Mouse (Mus musculus) stomach, embryonic 14.5 days (tissue): ENCODE measurements at regions not wholly inside any gene's neighbourhood (a gene's known extent, or its start where the extent isn't known, plus 50 kb on each side); places are given as distances from the start of the nearest gene placed in this dataset.

Experiments used
- ATAC-seq: fragments of 200-750 bp; cut with Nextera tagmentation; 2 replicates; pipeline ENCODE4 v1.8.0; 2017; ENCODE audit warnings: low read depth, moderate TSS enrichment; ENCODE audit not compliant: insufficient number of reproducible peaks, insufficient read depth, low FRiP score
- H3K27ac ChIP-seq: fragments of 300-500 bp; sonication (generic); 2 replicates; pipeline ENCODE4 v1.5.1; 2014; ENCODE audit warnings: mild to moderate bottlenecking, low read length, moderate library complexity, mixed read lengths
- H3K27me3 ChIP-seq: fragments of 300-500 bp; sonication (generic); 2 replicates; pipeline ENCODE4 v1.6.1; 2014; ENCODE audit warnings: low read length, control low read depth, mixed read lengths; ENCODE audit not compliant: control insufficient read depth, insufficient read depth
- H3K36me3 ChIP-seq: fragments of 300-500 bp; sonication (generic); 2 replicates; pipeline ENCODE4 v1.6.1; 2014; ENCODE audit warnings: mild to moderate bottlenecking, control low read depth, low read length, moderate library complexity, mixed read lengths; ENCODE audit not compliant: control insufficient read depth, insufficient read depth
- H3K4me1 ChIP-seq: fragments of 300-500 bp; sonication (generic); 2 replicates; pipeline ENCODE4 v1.6.1; 2014; ENCODE audit warnings: low read length, control low read depth, mixed read lengths; ENCODE audit not compliant: control insufficient read depth, insufficient read depth
- H3K4me2 ChIP-seq: fragments of 300-500 bp; sonication (generic); replicated peaks from 2 replicates; pipeline ENCODE4 v1.6.1; 2014; ENCODE audit warnings: low read depth, low read length, control low read depth
- H3K4me3 ChIP-seq: fragments of 300-500 bp; sonication (generic); 2 replicates; pipeline ENCODE4 v1.5.1; 2014; ENCODE audit warnings: low read depth, low read length, control low read depth
- H3K9ac ChIP-seq: fragments of 300-500 bp; sonication (generic); replicated peaks from 2 replicates; pipeline ENCODE4 v1.6.1; 2014; ENCODE audit warnings: low read depth, mild to moderate bottlenecking, control low read depth, low read length, moderate library complexity, mixed read lengths
- H3K9me3 ChIP-seq: fragments of 300-500 bp; sonication (generic); 2 replicates; pipeline ENCODE4 v1.6.1; 2016; ENCODE audit warnings: low read depth, low read length, control low read depth; ENCODE audit not compliant: control insufficient read depth
- WGBS: fragments of 180-500 bp; shearing (Covaris S2); extraction: QIAGEN DNeasy Blood & Tissue Kit; methylation state at CpG from one replicate; pipeline ENCODE4 v1.1.7; 2014; 5-methylcytosine and 5-hydroxymethylcytosine counted together

DNA sequence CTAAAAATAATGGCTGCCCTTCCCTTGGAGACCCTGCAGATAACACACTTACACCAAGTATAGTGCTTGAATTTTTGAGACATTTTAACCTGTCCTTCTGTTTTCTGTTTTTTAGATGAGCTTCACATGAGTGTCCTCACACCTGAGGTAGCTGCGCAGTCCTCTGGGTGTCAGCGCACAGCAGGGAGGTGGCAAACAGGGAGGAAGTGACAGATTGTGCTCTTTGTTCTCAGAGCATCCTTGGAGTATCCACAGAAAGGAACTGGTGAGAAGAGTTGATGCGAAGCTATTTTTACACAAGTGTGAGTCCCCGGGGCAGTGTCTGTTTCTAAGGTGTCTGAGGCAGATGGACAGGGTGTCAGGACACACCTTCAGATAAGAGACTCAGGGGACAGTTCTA, 78.2 kb upstream of the Arl4c start:
- H3K4me2 ChIP-seq: no peak overlapping the region
- H3K9ac ChIP-seq: no peak overlapping the region
- H3K4me3 ChIP-seq: no peak overlapping the region
- no peaks in the 10 kb centered on the region for H3K36me3 ChIP-seq
- H3K27ac ChIP-seq: no peak overlapping the region
- no peaks in the 10 kb centered on the region for H3K27me3 ChIP-seq
- WGBS: 79% methylated on average over 4 of the region's 4 CpGs
- no peaks in the 10 kb centered on the region for H3K9me3 ChIP-seq
- no peaks in the 10 kb centered on the region for H3K4me1 ChIP-seq
- no peak for ATAC-seq

- Histone ChIP-seq H3K4me2 (no peak overlapping the region), H3K27me3 (no peaks in the 10 kb centered on the region), H3K36me3 (no peaks in the 10 kb centered on the region), H3K9ac (no peak overlapping the region), H3K9me3 (0 out of 2 replicates have a peak, but pooled peaks cover 4% of the 10 kb centered on the region), H3K27ac (no peak overlapping the region), H3K4me1 (no peaks in the 10 kb centered on the region), H3K4me3 (no peak overlapping the region)
- WGBS: 66% methylated on average over 4 of the region's 4 CpGs
- ATAC-seq: no peak
Observed at GRCm38 (mm10) chr1:88783083-88783482, 81.1 kb upstream of the Arl4c start.

GRCm38 (mm10) chr1:88784866-88785620, 83.0 kb upstream of the Arl4c start:
- Histone ChIP-seq H3K9ac (no peak overlapping the region), H3K4me2 (no peak overlapping the region), H3K9me3 (0 out of 2 replicates have a peak, but pooled peaks cover 4% of the 10 kb centered on the region), H3K4me3 (no peak overlapping the region), H3K27me3 (no peaks in the 10 kb centered on the region), H3K4me1 (no peaks in the 10 kb centered on the region), H3K27ac (no peak overlapping the region), H3K36me3 (no peaks in the 10 kb centered on the region)
- ATAC-seq: no peak
- WGBS: 51% methylated on average over 5 of the region's 5 CpGs

GRCm38 (mm10) chr1:88786066-88786465, 84.0 kb upstream of the Arl4c start:
- no peak overlapping the region for H3K4me3 ChIP-seq
- 87% methylated on average over 14 of the region's 14 CpGs for WGBS
- H3K4me2 ChIP-seq: no peak overlapping the region

DNA sequence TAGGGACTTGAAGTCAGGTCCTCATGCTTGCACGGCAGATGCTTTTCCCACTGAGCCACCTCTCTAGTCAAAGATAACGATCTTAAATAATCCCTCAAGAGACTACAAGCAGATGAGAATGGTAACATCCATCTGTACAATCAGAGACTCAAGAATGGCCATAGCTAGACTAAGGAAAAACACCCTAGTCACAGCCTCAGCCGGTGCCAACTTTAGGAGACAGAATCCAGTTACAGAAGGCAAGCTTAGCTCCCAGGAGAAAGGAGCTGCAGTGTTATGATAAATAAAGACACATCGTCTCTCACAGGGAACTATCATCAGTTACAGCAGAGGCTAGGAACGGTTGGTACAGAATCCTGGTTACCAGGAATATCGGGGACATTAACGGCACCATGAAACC, 88.7 kb upstream of the Arl4c start:
- Histone ChIP-seq H3K27me3 (no peaks in the 10 kb centered on the region), H3K36me3 (no peaks in the 10 kb centered on the region), H3K9me3 (peaks cover 10% of the 10 kb centered on the region), H3K4me1 (no peaks in the 10 kb centered on the region), H3K4me2 (no peak overlapping the region), H3K9ac (no peak overlapping the region), H3K4me3 (no peak overlapping the region), H3K27ac (no peak overlapping the region)
- no peak for ATAC-seq
- WGBS: 67% methylated on average over 7 of the region's 7 CpGs

More at GRCm38 (mm10) chr1:88786066-88786465, 84.0 kb upstream of the Arl4c start:
- ATAC-seq: no peak
- Histone ChIP-seq H3K9me3 (0 out of 2 replicates have a peak, but pooled peaks cover 4% of the 10 kb centered on the region), H3K4me1 (no peaks in the 10 kb centered on the region), H3K36me3 (no peaks in the 10 kb centered on the region), H3K9ac (no peak overlapping the region), H3K27ac (no peak overlapping the region), H3K27me3 (no peaks in the 10 kb centered on the region)

DNA sequence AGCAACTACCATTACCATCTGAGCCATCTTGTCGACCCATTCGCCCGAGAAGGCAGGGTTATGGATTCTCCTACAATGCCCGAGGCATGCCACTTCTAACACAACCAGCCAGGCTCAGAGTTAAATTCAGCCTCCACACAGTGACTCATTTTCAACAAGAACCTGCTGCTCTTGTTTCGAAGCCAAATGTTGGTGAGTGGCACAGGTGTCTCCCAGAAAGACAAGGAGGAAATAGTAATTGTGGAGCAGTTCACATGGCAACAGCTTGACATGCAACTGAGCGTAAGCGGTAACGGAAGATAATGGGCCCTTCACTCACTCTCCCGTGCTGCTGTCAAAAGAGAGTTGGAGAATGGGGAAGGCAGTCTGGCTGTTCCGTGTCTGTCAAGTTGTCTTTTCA, 92.9 kb upstream of the Arl4c start:
- no peak overlapping the region for H3K4me2 ChIP-seq
- H3K27me3 ChIP-seq: no peaks in the 10 kb centered on the region
- H3K4me3 ChIP-seq: no peak overlapping the region
- H3K27ac ChIP-seq: no peak overlapping the region
- H3K9me3 ChIP-seq: peaks cover 11% of the 10 kb centered on the region
- WGBS: 92% methylated on average over 10 of the region's 10 CpGs
- ATAC-seq: no peak
- no peak overlapping the region for H3K9ac ChIP-seq
- no peaks in the 10 kb centered on the region for H3K36me3 ChIP-seq
- peaks cover 20% of the 10 kb centered on the region for H3K4me1 ChIP-seq

DNA sequence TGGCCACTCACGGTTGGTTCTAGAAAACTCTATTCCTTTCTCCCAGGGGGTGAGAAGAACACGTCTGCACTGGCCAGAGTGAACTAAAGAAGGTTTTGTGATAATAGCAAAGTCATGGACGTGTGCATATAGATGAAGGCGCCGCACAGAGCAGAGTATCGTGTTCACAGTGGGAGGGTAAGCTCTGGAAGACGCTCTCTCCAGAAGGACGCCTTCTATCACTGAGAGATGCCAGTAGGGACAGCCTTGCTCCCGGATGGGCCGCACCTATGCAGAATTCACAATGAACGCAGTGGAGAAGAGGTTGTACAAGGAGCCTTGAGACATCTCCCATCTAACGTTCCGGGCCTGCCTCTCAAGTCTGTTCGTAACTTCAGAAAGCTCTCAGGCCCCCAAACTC, 96.5 kb upstream of the Arl4c start:
- Histone ChIP-seq H3K27ac (peak overlapping the region; percentile 71; the same call in 1 of the 2 replicates), H3K27me3 (no peaks in the 10 kb centered on the region), H3K9ac (no peak overlapping the region), H3K9me3 (peaks cover 11% of the 10 kb centered on the region), H3K4me2 (no peak overlapping the region), H3K4me1 (peaks cover 29% of the 10 kb centered on the region), H3K4me3 (no peak overlapping the region), H3K36me3 (no peaks in the 10 kb centered on the region)
- 42% methylated on average over 14 of the region's 14 CpGs for WGBS
- no peak for ATAC-seq

- peak; percentile 23; the same call in 1 of the 2 replicates for ATAC-seq
- Histone ChIP-seq H3K4me2 (no peak overlapping the region), H3K4me3 (no peak overlapping the region), H3K9me3 (peaks cover 11% of the 10 kb centered on the region), H3K27me3 (no peaks in the 10 kb centered on the region), H3K4me1 (peaks cover 29% of the 10 kb centered on the region), H3K36me3 (no peaks in the 10 kb centered on the region), H3K27ac (peak overlapping the region; percentile 71; the same call in 1 of the 2 replicates), H3K9ac (no peak overlapping the region)
- 27% methylated on average over 8 of the region's 8 CpGs for WGBS
Observed at GRCm38 (mm10) chr1:88798874-88799273, 96.9 kb upstream of the Arl4c start.

DNA sequence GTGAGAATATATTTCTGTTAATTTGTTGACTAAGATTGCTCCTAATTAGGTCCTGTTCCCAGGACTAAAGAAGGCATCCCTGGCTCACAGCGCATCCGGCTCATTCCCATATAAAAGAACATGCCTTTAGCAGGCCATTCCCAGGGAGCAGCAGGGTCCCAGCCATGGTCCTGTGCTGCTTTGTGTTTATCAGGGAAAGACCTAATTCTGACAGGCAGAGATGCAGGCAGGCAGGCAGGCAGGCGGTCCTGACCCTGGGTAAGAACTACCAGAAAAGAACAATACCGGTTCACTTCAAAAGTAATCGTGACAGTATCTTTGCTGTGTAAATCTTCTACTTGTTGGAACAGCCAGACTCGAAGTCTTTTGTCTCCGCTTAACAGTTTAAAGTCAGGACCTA, 97.3 kb upstream of the Arl4c start:
- Histone ChIP-seq H3K36me3 (no peaks in the 10 kb centered on the region), H3K4me1 (peaks cover 29% of the 10 kb centered on the region), H3K27ac (peak overlapping the region; percentile 71), H3K4me3 (no peak overlapping the region), H3K9me3 (peaks cover 11% of the 10 kb centered on the region), H3K4me2 (no peak overlapping the region), H3K27me3 (no peaks in the 10 kb centered on the region), H3K9ac (no peak overlapping the region)
- ATAC-seq: no peak
- 35% methylated on average over 7 of the region's 7 CpGs for WGBS
